Mouse (Mus musculus) brain, adult 10 weeks (tissue): ENCODE data around the gene Rxrb. TPM values are rescaled to one million over a fixed set of nuclear protein-coding genes. Genes with fewer than 3 reads are reported as not detected.

Experiments
- polyA plus RNA-seq: library from polyadenylated mRNA; stranded (reverse); fragments of 350-450 nt; fragmentation: Illumina TruSeq; extraction: RNeasy Lipid Tissue Mini Kit (QIAGEN cat#74804); gene quantifications from one replicate; pipeline ENCODE4 v1.2.3, GENCODE M21; 2015; ENCODE audit warnings: low read depth, low replicate concordance

The Rxrb gene
- polyA plus RNA-seq = 71.9 TPM

DNA sequence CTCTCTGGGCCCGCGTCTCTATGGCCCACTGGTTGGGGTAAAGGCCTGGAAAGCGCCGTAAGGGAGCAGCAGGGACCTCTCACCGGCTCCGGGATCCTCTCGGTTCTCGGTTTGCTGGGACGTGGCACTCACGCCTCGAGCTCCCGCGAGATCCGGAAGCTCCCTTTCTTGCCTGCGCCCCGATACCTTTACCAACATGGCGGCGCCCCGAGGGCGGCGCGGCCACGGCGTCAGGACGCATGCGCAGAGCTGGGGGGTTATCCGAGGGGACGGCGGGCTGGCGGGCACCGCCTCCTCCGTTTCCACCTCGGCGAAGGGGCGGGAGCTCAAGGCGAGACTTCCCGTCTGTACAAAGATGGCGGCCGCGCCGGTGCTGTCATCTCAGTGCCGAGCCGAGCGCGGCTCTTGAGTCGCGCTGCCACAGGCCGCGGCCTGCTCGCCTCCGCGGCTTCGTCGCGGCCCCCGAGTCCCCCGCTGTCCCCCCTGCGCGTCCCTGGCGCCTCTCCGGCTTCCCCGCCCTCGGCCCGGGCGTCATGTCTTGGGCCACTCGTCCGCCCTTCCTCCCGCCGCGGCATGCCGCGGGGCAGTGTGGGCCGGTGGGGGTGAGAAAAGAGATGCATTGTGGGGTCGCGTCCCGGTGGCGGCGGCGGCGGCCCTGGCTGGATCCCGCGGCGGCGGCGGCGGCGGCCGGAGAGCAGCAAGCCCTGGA is at the start of gene Rxrb, which contains the start of gene Slc39a7:
Gene Rxrb (plus strand): TSS at position 348 of the 709 bp plus-strand sequence.
Gene Slc39a7 (minus strand): TSS at position 218 of the 709 bp plus-strand sequence.

DNA sequence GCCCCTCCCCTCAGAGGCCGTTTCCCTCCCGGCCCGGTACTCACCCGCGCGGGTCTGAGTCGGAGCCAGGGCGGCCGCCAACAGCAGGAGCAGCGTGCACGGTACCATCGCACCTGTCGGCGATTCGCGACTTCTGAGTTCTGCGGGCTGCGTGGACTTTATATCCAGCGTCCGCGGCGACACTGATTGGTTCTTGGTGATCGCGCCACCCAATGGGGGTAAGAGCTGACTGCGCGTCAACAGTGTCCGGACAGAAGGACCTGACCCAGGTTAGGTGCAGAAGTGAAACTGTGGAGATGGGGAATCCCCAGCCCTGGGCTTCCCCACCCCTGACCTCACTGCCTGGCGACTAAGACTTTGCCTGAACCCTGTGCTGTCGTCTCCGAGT is 31.5 kb upstream of the Rxrb start, which contains the start of gene H2-K1:
Gene H2-K1 (minus strand): TSS at position 198 of the 388 bp plus-strand sequence.

DNA sequence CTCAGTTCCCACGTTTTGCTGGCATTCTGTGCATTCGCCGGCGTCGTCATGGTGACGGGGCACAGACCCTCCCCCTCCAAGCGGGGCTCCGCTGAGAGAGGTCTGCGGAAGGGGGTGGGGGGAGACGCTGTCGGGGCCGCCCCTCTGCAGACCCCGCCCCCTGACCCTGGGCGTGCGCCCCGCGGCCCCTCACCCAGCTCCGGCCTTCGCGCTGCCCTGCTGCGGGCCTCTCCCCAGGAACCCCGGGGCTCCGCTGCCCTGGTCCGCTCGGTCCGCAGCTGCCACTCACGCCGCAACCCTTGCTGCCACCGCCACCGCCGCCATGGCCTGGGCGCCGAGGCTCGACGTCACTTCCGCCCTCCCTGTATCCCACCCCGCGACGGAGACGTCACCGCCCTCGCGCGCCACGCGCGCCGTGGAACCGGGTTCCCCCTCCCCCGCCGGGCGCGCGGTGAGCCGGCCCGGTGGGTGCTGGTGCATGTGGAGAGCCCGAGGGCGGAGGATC is 7.2 kb upstream of the Rxrb start, which contains the start of gene Ring1:
Gene Ring1 (minus strand): TSS at position 364 of the 505 bp plus-strand sequence.

DNA sequence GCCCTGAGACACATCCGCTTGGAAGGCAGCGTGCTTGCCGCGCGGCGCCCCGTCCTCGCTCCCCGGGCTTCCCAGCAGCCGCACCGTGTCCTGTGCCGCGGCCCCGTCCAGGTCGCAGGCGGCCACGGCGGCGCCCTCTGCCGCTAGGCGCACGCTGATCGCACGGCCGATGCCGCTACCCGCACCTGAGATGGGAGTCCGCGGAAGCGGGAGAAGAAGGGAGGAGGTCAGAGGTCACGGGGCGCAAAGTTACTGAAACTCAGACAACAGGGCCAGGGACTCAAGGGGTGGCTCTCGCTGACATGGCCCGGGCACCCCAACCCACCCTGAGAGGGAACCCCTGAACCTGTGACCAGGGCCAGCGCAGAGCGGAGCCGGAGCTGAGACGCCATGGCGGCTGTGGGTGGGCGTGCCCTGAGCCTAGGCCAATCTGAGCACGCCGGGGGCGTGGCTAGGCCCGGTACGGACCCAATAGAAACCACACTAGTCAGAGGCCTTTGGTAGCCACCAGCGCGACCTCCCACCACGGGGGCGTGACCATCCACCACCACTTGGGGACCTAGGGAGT is 3.9 kb upstream of the Rxrb start, which contains the start of gene H2-Ke6:
Gene H2-Ke6 (minus strand): TSS at position 405 of the 568 bp plus-strand sequence.

DNA sequence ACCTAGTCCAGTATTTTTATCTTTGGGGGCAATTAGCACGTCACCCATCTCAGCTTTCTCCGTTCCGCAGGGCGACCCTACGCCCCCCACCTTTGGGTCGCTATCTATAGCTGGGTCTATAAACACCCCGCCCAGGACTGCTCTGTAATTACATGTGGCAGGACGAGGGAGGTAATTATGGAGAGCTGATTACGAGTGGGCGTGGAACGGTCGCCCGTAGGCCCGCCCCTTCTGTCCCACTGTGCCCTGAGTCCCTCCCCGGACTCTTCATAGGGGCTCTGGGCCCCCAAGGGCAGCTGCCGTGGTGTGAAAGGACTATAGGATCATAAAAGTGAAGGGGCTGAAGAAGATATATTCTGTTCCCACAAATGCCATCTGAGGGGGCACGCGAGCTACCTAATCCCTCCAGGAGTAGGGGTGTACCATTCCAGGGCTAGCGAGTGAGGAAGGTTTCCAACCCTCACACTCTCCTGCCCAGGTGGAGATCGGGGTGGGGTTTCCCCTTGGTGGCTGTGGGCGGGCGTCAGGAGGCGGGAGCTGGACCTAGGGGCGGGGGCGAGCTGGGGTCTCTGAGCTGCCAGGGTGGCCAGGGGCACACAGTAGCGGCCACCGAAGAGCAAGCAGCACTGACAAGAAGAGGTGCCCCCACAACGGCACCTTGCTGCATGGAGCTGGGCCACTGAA is 7.4 kb downstream of the Rxrb start, which contains the start of gene Col11a2:
Gene Col11a2 (plus strand): TSS at position 560 of the 684 bp plus-strand sequence.

Other genes with a start within 250 kb of the Rxrb start
- 4.1 TPM for gene Angptl4, start 250.0 kb upstream of the Rxrb start, polyA plus RNA-seq
- gene Kank3, start 221.3 kb upstream of the Rxrb start, polyA plus RNA-seq = 37.8 TPM
- gene Rps28, start 207.2 kb upstream of the Rxrb start, polyA plus RNA-seq = 822 TPM
- gene Ndufa7, start 207.2 kb upstream of the Rxrb start, polyA plus RNA-seq = 455 TPM
- gene Cd320, start 188.7 kb upstream of the Rxrb start, polyA plus RNA-seq = 25.9 TPM
- gene Gm7029, start 158.0 kb upstream of the Rxrb start, polyA plus RNA-seq = not detected
- gene Kifc1, start 141.2 kb upstream of the Rxrb start, polyA plus RNA-seq = 1.2 TPM
- gene Platr17, start 126.7 kb upstream of the Rxrb start, polyA plus RNA-seq = 1.1 TPM
- gene Daxx, start 122.4 kb upstream of the Rxrb start, polyA plus RNA-seq = 20.5 TPM
- gene Tapbp, start 115.9 kb upstream of the Rxrb start, polyA plus RNA-seq = 19.5 TPM
- 25.3 TPM for gene Zbtb22, start 115.9 kb upstream of the Rxrb start, polyA plus RNA-seq
- 73.9 TPM for gene Rgl2, start 102.3 kb upstream of the Rxrb start, polyA plus RNA-seq
- gene Pfdn6, start 91.5 kb upstream of the Rxrb start, polyA plus RNA-seq = 145 TPM
- gene Wdr46, start 91.2 kb upstream of the Rxrb start, polyA plus RNA-seq = 10.6 TPM
- 6.7 TPM for gene B3galt4, start 80.3 kb upstream of the Rxrb start, polyA plus RNA-seq
- gene Vps52, start 76.0 kb upstream of the Rxrb start, polyA plus RNA-seq = 65.0 TPM
- 1,085 TPM for gene Rps18, start 75.8 kb upstream of the Rxrb start, polyA plus RNA-seq
- 54.0 TPM for gene H2-K1, start 31.5 kb upstream of the Rxrb start, polyA plus RNA-seq
- 43.2 TPM for gene Ring1, start 7.1 kb upstream of the Rxrb start, polyA plus RNA-seq
- gene H2-Ke6, start 3.8 kb upstream of the Rxrb start, polyA plus RNA-seq = 71.2 TPM
- 90.9 TPM for gene Slc39a7, start 130 bp upstream of the Rxrb start, polyA plus RNA-seq
- 8.4 TPM for gene Col11a2, start 7.6 kb downstream of the Rxrb start, polyA plus RNA-seq
- gene H2-Oa, start 60.5 kb downstream of the Rxrb start, polyA plus RNA-seq = 1.2 TPM
- 15.6 TPM for gene H2-DMa, start 87.7 kb downstream of the Rxrb start, polyA plus RNA-seq
- gene Brd2, start 90.8 kb downstream of the Rxrb start, polyA plus RNA-seq = 127 TPM
- 0.57 TPM for gene H2-DMb2, start 111.5 kb downstream of the Rxrb start, polyA plus RNA-seq
- 2.6 TPM for gene H2-DMb1, start 121.3 kb downstream of the Rxrb start, polyA plus RNA-seq
- 2.1 TPM for gene Tap1, start 155.7 kb downstream of the Rxrb start, polyA plus RNA-seq
- 3.4 TPM for gene Psmb9, start 156.0 kb downstream of the Rxrb start, polyA plus RNA-seq
- gene Psmb8, start 165.9 kb downstream of the Rxrb start, polyA plus RNA-seq = 7.5 TPM
- gene Tap2, start 171.7 kb downstream of the Rxrb start, polyA plus RNA-seq = 5.0 TPM
- 1.2 TPM for gene H2-Ob, start 207.1 kb downstream of the Rxrb start, polyA plus RNA-seq
- 3.8 TPM for gene H2-Ab1, start 225.9 kb downstream of the Rxrb start, polyA plus RNA-seq